Mouse (Mus musculus) neural tube, embryonic 13.5 days (tissue): Measurements from ENCODE around the gene Gm21319. TPM values are rescaled to one million over a fixed set of nuclear protein-coding genes. Genes with fewer than 3 reads are reported as not detected.
"Not testable (repeated sequence)": the region's sequence is repeated elsewhere in the genome, so short reads cannot be mapped to it uniquely, and the experiment has no call there.

Experiments
- ATAC-seq: fragments of 200-750 bp; cut with Nextera tagmentation; 2 replicates; pipeline ENCODE4 v1.8.0; 2017; ENCODE audit warnings: low read depth, mild to moderate bottlenecking, moderate TSS enrichment, moderate library complexity
- H3K27ac ChIP-seq: fragments of 300-500 bp; sonication (generic); replicated peaks from 2 replicates; pipeline ENCODE4 v1.5.1; 2015; ENCODE audit warnings: moderate library complexity, mild to moderate bottlenecking, inconsistent platforms
- H3K27me3 ChIP-seq: fragments of 300-500 bp; sonication (generic); 2 replicates; pipeline ENCODE4 v1.6.1; 2015; ENCODE audit warnings: mild to moderate bottlenecking, inconsistent platforms
- H3K36me3 ChIP-seq: fragments of 300-500 bp; sonication (generic); 2 replicates; pipeline ENCODE4 v1.6.1; 2015; ENCODE audit warnings: mild to moderate bottlenecking, inconsistent platforms
- H3K4me1 ChIP-seq: fragments of 300-500 bp; sonication (generic); replicated peaks from 2 replicates; pipeline ENCODE4 v1.6.1; 2015; ENCODE audit warnings: inconsistent platforms
- H3K4me2 ChIP-seq: fragments of 300-500 bp; sonication (generic); 2 replicates; pipeline ENCODE4 v1.6.1; 2015; ENCODE audit warnings: inconsistent platforms, mild to moderate bottlenecking, moderate library complexity
- H3K4me3 ChIP-seq: fragments of 300-500 bp; sonication (generic); 2 replicates; pipeline ENCODE4 v1.5.1; 2015; ENCODE audit warnings: mild to moderate bottlenecking, inconsistent platforms
- H3K9ac ChIP-seq: fragments of 300-500 bp; sonication (generic); 2 replicates; pipeline ENCODE4 v1.6.1; 2015; ENCODE audit warnings: moderate library complexity, mild to moderate bottlenecking, inconsistent platforms
- H3K9me3 ChIP-seq: fragments of 300-500 bp; sonication (generic); 2 replicates; pipeline ENCODE4 v1.6.1; 2016; ENCODE audit warnings: inconsistent platforms
- WGBS: fragments of 180-500 bp; shearing (Covaris S2); methylation state at CpG from one replicate; pipeline ENCODE4 v1.1.7; 2015; 5-methylcytosine and 5-hydroxymethylcytosine counted together
- polyA plus RNA-seq: library from polyadenylated mRNA; unstranded; fragments of >200 nt; fragmentation: Nextera tagmentation; extraction: Ambion mirVana; gene quantifications from 2 replicates; pipeline ENCODE4 v1.2.1, GENCODE M21; 2015

Gene Gm21319
- polyA plus RNA-seq = not detected in 2 replicates

- not testable (repeated sequence) for H3K36me3 ChIP-seq, H3K9me3 ChIP-seq, H3K4me3 ChIP-seq, H3K27me3 ChIP-seq, H3K4me1 ChIP-seq, H3K27ac ChIP-seq, ATAC-seq, H3K4me2 ChIP-seq, H3K9ac ChIP-seq
- WGBS = 87% methylated on average over 4 of the region's 4 CpGs
These were observed at the start of gene Gm21319 for GRCm38 (mm10) chr12:87775655-87776054. Gm21319 (minus strand) TSS chr12:87775755.

- not testable (repeated sequence) for H3K9ac ChIP-seq, H3K4me3 ChIP-seq, H3K27me3 ChIP-seq, H3K9me3 ChIP-seq, H3K36me3 ChIP-seq, H3K4me2 ChIP-seq, ATAC-seq, H3K4me1 ChIP-seq, H3K27ac ChIP-seq
- 87% methylated on average over 6 of the region's 6 CpGs for WGBS
These were observed 40.7 kb upstream of the Gm21319 start, which contains the start of gene BB287469 for GRCm38 (mm10) chr12:87816277-87816676. BB287469 (plus strand) TSS chr12:87816577.

- H3K9me3 ChIP-seq, H3K36me3 ChIP-seq, H3K27me3 ChIP-seq, H3K4me3 ChIP-seq, H3K4me1 ChIP-seq, H3K4me2 ChIP-seq, H3K27ac ChIP-seq, H3K9ac ChIP-seq, ATAC-seq: not testable (repeated sequence)
- WGBS = 89% methylated on average over 5 of the region's 5 CpGs
These were observed 22.4 kb upstream of the Gm21319 start for GRCm38 (mm10) chr12:87797971-87798370.

- not testable (repeated sequence) for ATAC-seq
These were observed 19.7 kb upstream of the Gm21319 start, which contains the start of gene Gm21936 for GRCm38 (mm10) chr12:87795212-87795611. Gm21936 (plus strand) TSS chr12:87795512.

More at GRCm38 (mm10) chr12:87795212-87795611, 19.7 kb upstream of the Gm21319 start, which contains the start of gene Gm21936:
- H3K4me2 ChIP-seq, H3K9me3 ChIP-seq, H3K9ac ChIP-seq, H3K4me3 ChIP-seq, H3K4me1 ChIP-seq, H3K27ac ChIP-seq, H3K27me3 ChIP-seq, H3K36me3 ChIP-seq: not testable (repeated sequence)
- WGBS = 89% methylated on average over 1 of the region's 1 CpGs

Other genes starting within 250 kb of the Gm21319 start
- not detected in 2 replicates for gene Oog1, start 173.1 kb downstream of the Gm21319 start, polyA plus RNA-seq
- gene Gm4027, start 156.9 kb downstream of the Gm21319 start, polyA plus RNA-seq = not detected in 2 replicates
- not detected in 2 replicates for gene Gm16381, start 131.1 kb downstream of the Gm21319 start, polyA plus RNA-seq
- not detected in 2 replicates for gene Gm21936, start 19.8 kb upstream of the Gm21319 start, polyA plus RNA-seq
- gene BB287469, start 40.8 kb upstream of the Gm21319 start, polyA plus RNA-seq = not detected in 2 replicates
- not detected in 2 replicates for gene Gm2001, start 66.6 kb upstream of the Gm21319 start, polyA plus RNA-seq
- gene Gm2016, start 98.3 kb upstream of the Gm21319 start, polyA plus RNA-seq = not detected in 2 replicates
- not detected in 2 replicates for gene Gm2022, start 119.6 kb upstream of the Gm21319 start, polyA plus RNA-seq
- not detected in 2 replicates for gene Gm2035, start 144.1 kb upstream of the Gm21319 start, polyA plus RNA-seq
- gene Gm2042, start 178.3 kb upstream of the Gm21319 start, polyA plus RNA-seq = not detected in 2 replicates
- gene Gm2075, start 236.1 kb upstream of the Gm21319 start, polyA plus RNA-seq = not detected in 2 replicates
- not detected in 2 replicates for gene Gm6803, start 243.0 kb upstream of the Gm21319 start, polyA plus RNA-seq